Mouse (Mus musculus) liver (tissue): ENCODE measurements around the gene Prmt7.

ENCODE experiments used
- DNase-seq: peaks from one replicate; pipeline ENCODE4 v3.0.0-alpha.2; 2020; ENCODE audit warnings: mixed read lengths

Prmt7 gene

DNA sequence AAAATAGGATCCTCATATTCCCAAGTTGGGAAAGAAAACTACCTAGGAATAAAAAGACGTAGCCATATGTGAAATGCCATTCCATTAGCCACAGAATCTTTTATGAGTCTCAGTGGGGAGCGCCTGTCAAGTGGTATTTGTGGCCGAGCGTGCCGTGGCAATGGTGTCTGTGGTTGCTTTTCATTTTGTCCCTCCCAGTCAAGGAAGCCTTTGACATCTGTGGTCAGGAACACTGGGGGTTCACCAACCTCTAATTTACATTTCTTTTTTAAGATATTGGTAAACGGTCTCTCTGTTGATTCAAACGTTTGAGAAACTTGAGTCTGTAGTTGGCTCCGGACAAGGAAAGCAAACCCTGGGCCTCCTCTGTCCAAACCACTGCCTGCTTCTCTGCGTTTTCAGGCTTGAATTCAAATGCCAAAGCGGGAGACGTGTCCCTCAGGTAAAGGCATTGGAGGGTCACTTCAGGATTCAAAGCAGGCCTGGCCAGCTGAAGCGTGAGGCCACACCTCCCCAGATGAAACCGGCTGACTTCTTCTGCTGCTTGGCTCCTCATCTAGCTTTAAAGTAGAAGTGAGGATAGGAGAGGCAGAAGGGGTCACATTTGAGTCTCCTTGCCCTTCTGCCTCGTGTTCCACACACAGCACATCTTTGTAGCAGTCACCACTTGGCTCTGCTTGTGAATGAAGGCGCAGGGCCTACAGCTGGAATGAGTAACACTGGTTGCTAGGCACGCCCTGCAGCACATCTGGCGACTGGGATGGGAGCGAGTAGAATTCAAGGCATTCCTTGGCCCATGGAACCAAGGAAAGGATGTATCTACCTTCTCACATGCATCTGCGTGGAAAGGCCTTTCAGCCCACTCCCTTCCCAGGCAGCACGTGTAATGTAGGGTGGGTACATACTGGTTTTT, 82.0 kb downstream of the Prmt7 start:
- DNase-seq, result no peak

DNA sequence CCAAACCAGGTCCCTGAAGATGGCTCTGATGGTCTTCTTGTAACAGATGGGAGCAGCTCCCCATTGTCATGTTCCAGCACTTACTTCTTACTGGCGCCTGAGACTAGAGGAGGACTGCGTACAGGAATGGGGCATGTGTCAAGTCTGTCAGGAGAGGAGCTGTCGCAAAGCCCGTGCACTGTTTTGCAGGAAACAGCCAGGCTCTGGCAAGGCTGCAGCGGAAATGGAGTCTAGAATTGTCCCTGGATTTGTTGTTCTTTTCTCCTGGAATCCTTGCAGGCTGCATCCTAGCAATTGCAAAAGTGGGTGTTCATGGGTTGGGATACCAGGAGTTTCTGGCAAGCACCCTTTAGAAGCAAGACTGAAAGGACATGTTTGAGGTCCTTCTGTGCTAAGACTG, 87.5 kb downstream of the Prmt7 start:
- DNase-seq, result no peak

DNA sequence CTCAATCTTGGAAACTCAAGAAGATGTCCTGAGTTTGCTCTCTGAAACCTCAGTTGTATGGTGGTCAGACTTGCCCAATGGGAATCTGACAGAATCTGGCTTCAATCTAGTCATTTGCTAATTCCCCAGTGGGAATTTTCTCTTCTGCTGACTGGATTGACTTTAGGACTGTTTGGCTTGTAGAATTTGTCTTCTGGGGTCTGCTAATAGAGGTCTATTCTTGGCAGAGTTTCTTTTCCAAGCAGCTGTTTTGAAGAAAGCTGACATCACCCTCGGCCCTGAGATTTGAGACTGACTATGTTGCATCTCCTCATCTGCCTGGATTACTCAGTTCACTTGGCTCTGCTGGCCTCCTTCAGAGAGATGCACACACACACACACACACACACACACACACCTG, 88.1 kb downstream of the Prmt7 start:
- DNase-seq, result no peak

DNA sequence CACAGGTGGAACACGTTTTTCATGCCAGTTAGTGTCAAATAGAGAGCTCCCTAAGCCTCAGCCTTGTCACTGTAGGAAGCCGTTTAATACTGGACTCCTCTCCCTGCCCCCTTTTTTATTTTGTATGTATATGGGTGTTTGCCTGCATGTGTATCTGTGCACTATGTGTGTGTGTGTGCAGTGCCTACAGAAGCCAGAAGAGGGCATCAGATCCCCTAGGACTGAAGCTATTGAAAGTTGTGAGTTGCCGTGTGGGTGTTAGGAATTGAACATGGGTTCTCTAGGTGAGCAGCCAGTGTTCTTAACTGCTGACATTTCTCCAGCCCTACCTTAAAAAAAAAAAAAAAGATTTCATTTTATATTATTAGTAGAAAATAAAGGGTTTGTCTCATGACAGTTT, 89.0 kb downstream of the Prmt7 start:
- no peak for DNase-seq

DNA sequence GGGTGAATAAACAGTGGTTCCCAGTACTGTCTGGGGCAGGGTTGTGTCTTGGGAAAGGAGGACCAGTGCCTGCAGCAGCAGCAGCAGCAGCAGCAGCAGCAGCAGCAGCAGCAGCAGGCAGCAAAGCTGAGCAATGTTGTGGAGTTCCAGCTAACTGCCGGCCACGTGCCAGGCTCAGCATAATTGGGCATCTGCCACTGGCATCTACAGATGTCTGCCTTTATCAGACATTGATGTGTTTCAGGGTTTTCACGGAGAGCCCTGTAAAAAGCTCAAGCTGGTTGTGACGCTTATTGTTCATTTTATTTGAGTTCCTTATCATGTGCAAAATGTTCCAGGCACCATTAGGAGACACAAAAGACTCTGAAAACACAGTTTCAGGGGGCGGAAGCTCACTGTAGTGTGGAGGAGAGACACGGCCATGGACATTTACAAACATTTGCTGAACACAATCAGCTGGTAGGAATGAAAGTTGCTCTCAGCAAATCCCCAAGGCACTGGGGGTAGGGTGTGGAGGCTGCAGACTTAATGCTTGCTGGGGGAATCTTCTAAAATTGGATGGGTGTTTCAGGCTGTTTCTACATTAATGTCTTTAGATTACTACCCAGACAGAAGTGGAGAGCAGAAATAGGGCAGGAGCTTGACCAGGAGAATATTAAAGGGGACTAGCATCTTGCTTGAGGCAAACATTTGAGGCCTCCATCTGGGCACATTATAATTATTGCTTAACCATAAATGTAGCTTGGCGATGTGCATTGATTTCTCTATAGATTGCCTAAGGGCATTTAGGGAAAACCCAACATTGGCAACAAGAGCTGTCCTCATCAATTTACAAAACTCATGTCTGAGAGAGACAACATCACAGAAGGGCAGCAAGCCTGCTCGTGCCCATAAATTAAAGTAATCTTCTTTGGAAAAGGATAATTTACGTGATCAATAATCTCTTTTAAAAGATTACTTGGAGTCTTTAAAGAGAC, 90.3 kb downstream of the Prmt7 start:
- no peak for DNase-seq
